Mouse (Mus musculus) kidney, postnatal 36 days (tissue): ENCODE data around the gene Il10.
"Not testable (repeated sequence)": the region's sequence is repeated elsewhere in the genome, so short reads cannot be mapped to it uniquely, and the experiment has no call there.

ENCODE experiments used
- DNase-seq, 2 experiments: peaks; one replicate each; pipeline ENCODE4 v3.0.0; 2021 to 2022; ENCODE audit warnings: mixed read lengths in 2 of 2

The Il10 gene

GRCm38 (mm10) chr1:131020425-131021310 is 1.0 kb downstream of the Il10 start:
- DNase-seq = no peak

GRCm38 (mm10) chr1:131021438-131021837 is 1.8 kb downstream of the Il10 start:
- no peak for DNase-seq

GRCm38 (mm10) chr1:131021900-131022590 is 2.4 kb downstream of the Il10 start:
- DNase-seq = no peak

- peak; percentile 18 to 32 for DNase-seq
Observed at GRCm38 (mm10) chr1:131022591-131023249, 3.1 kb downstream of the Il10 start.

- not testable (repeated sequence) for DNase-seq
Observed at GRCm38 (mm10) chr1:131023250-131023858, 3.7 kb downstream of the Il10 start.

- no peak for DNase-seq
Observed at GRCm38 (mm10) chr1:131024900-131025842, 5.5 kb downstream of the Il10 start.

- no peak for DNase-seq
Observed at GRCm38 (mm10) chr1:131025843-131026190, 6.2 kb downstream of the Il10 start.

GRCm38 (mm10) chr1:131029215-131029614 is 9.6 kb downstream of the Il10 start:
- DNase-seq = no peak

- no peak for DNase-seq
Observed at GRCm38 (mm10) chr1:131030261-131030660, 10.6 kb downstream of the Il10 start.

GRCm38 (mm10) chr1:131031267-131031666 is 11.6 kb downstream of the Il10 start:
- DNase-seq = no peak

GRCm38 (mm10) chr1:131038001-131038400 is 18.4 kb downstream of the Il10 start:
- DNase-seq = no peak

- DNase-seq = no peak
Observed at GRCm38 (mm10) chr1:131038415-131039017, 18.9 kb downstream of the Il10 start.

GRCm38 (mm10) chr1:131039479-131039878 is 19.8 kb downstream of the Il10 start:
- no peak for DNase-seq

- DNase-seq = no peak
Observed at GRCm38 (mm10) chr1:131042263-131042662, 22.6 kb downstream of the Il10 start.

- no peak for DNase-seq
Observed at GRCm38 (mm10) chr1:131042721-131043120, 23.1 kb downstream of the Il10 start.

- peak in 1 of 2 experiments; percentile 63 for DNase-seq
Observed at GRCm38 (mm10) chr1:131043636-131044035, 24.0 kb downstream of the Il10 start.

- no peak for DNase-seq
Observed at GRCm38 (mm10) chr1:131045723-131046355, 26.2 kb downstream of the Il10 start.

- no peak for DNase-seq
Observed at GRCm38 (mm10) chr1:131046607-131047006, 27.0 kb downstream of the Il10 start.

- DNase-seq = peak; percentile 56 to 62
Observed at GRCm38 (mm10) chr1:131048121-131048863, 28.6 kb downstream of the Il10 start.

GRCm38 (mm10) chr1:131048946-131049345 is 29.3 kb downstream of the Il10 start:
- no peak for DNase-seq
